Mouse (Mus musculus): ENCODE measurements at regions not wholly inside any gene's neighbourhood (a gene's known extent, or its start where the extent isn't known, plus 50 kb on each side); places are given as distances from the start of the nearest gene placed in this dataset.

GRCm38 (mm10) chr1:92776353-92776752 is 55.1 kb upstream of the Gpc1 start:
- Histone ChIP-seq H3K9me3 (no peaks in the 10 kb centered on the region), H3K4me3 (replicated peaks) (no peak overlapping the region), H3K27ac (no peak overlapping the region), H3K27me3 (no peaks in the 10 kb centered on the region), H3K36me3 (no peaks in the 10 kb centered on the region), H3K4me2 (replicated peaks) (no peak overlapping the region), H3K9ac (replicated peaks) (no peak overlapping the region), H3K4me1 (replicated peaks) (peaks cover 30% of the 10 kb centered on the region)
- no peak for ATAC-seq
- WGBS = 86% methylated on average over 4 of the region's 4 CpGs

GRCm38 (mm10) chr1:92775908-92776307 is 55.5 kb upstream of the Gpc1 start:
- no peaks in the 10 kb centered on the region for H3K9me3 ChIP-seq
- no peaks in the 10 kb centered on the region for H3K27me3 ChIP-seq
- H3K27ac ChIP-seq = no peak overlapping the region
- no peak overlapping the region for H3K4me2 ChIP-seq (replicated peaks)
- H3K4me1 ChIP-seq (replicated peaks) = peaks cover 30% of the 10 kb centered on the region
- H3K4me3 ChIP-seq (replicated peaks) = no peak overlapping the region
- no peaks in the 10 kb centered on the region for H3K36me3 ChIP-seq
- 93% methylated on average over 3 of the region's 3 CpGs for WGBS
- H3K9ac ChIP-seq (replicated peaks) = no peak overlapping the region
- no peak for ATAC-seq

- H3K9ac ChIP-seq (replicated peaks) = no peak overlapping the region
- ATAC-seq = no peak
- 0 out of 2 replicates have a peak overlapping the region, but pooled peaks have one; percentile 0 for H3K4me2 ChIP-seq (replicated peaks)
- H3K36me3 ChIP-seq = no peaks in the 10 kb centered on the region
- H3K4me1 ChIP-seq (replicated peaks) = peaks cover 35% of the 10 kb centered on the region
- H3K27me3 ChIP-seq = no peaks in the 10 kb centered on the region
- no peak overlapping the region for H3K4me3 ChIP-seq (replicated peaks)
- H3K9me3 ChIP-seq = no peaks in the 10 kb centered on the region
- H3K27ac ChIP-seq = no peak overlapping the region
- 38% methylated on average over 16 of the region's 16 CpGs for WGBS
Observed at GRCm38 (mm10) chr1:92774743-92775692, 56.4 kb upstream of the Gpc1 start.

- no peak overlapping the region for H3K4me2 ChIP-seq (replicated peaks)
- no peak for ATAC-seq
- H3K36me3 ChIP-seq = no peaks in the 10 kb centered on the region
- H3K9ac ChIP-seq (replicated peaks) = no peak overlapping the region
- no peak overlapping the region for H3K4me3 ChIP-seq (replicated peaks)
- no peaks in the 10 kb centered on the region for H3K27me3 ChIP-seq
- H3K4me1 ChIP-seq (replicated peaks) = peaks cover 42% of the 10 kb centered on the region
- WGBS = 71% methylated on average over 3 of the region's 3 CpGs
- no peak overlapping the region for H3K27ac ChIP-seq
- no peaks in the 10 kb centered on the region for H3K9me3 ChIP-seq
Observed at GRCm38 (mm10) chr1:92774006-92774405, 57.4 kb upstream of the Gpc1 start.

GRCm38 (mm10) chr1:92772784-92773113 is 58.7 kb upstream of the Gpc1 start:
- 22% methylated on average over 10 of the region's 10 CpGs for WGBS
- H3K27ac ChIP-seq = peak overlapping the region; percentile 72
- H3K4me3 ChIP-seq (replicated peaks) = no peak overlapping the region
- H3K36me3 ChIP-seq = no peaks in the 10 kb centered on the region
- H3K9me3 ChIP-seq = no peaks in the 10 kb centered on the region
- H3K4me2 ChIP-seq (replicated peaks) = no peak overlapping the region
- H3K27me3 ChIP-seq = no peaks in the 10 kb centered on the region
- H3K9ac ChIP-seq (replicated peaks) = no peak overlapping the region
- H3K4me1 ChIP-seq (replicated peaks) = peaks cover 42% of the 10 kb centered on the region
- ATAC-seq = peak; percentile 81

- H3K9me3 ChIP-seq = no peaks in the 10 kb centered on the region
- no peak overlapping the region for H3K4me2 ChIP-seq (replicated peaks)
- H3K4me3 ChIP-seq (replicated peaks) = no peak overlapping the region
- H3K4me1 ChIP-seq (replicated peaks) = peaks cover 42% of the 10 kb centered on the region
- H3K27ac ChIP-seq = peak overlapping the region; percentile 72
- H3K36me3 ChIP-seq = no peaks in the 10 kb centered on the region
- H3K9ac ChIP-seq (replicated peaks) = no peak overlapping the region
- no peaks in the 10 kb centered on the region for H3K27me3 ChIP-seq
- 76% methylated on average over 9 of the region's 9 CpGs for WGBS
- no peak for ATAC-seq
Observed at GRCm38 (mm10) chr1:92772101-92772783, 59.2 kb upstream of the Gpc1 start.

GRCm38 (mm10) chr1:92769696-92770095 is 61.7 kb upstream of the Gpc1 start:
- Histone ChIP-seq H3K9ac (replicated peaks) (no peak overlapping the region), H3K36me3 (no peaks in the 10 kb centered on the region), H3K9me3 (no peaks in the 10 kb centered on the region), H3K4me3 (replicated peaks) (no peak overlapping the region), H3K27ac (peak overlapping the region; percentile 37; the same call in 1 of the 2 replicates), H3K27me3 (no peaks in the 10 kb centered on the region), H3K4me2 (replicated peaks) (no peak overlapping the region), H3K4me1 (replicated peaks) (peaks cover 35% of the 10 kb centered on the region)
- ATAC-seq = 0 out of 2 replicates have a peak, but pooled peaks have one; percentile 24
- WGBS = 61% methylated on average over 7 of the region's 7 CpGs

GRCm38 (mm10) chr1:92769156-92769555 is 62.3 kb upstream of the Gpc1 start:
- ATAC-seq = no peak
- Histone ChIP-seq H3K4me2 (replicated peaks) (no peak overlapping the region), H3K9me3 (no peaks in the 10 kb centered on the region), H3K9ac (replicated peaks) (no peak overlapping the region), H3K4me3 (replicated peaks) (no peak overlapping the region), H3K27ac (no peak overlapping the region), H3K27me3 (no peaks in the 10 kb centered on the region), H3K36me3 (no peaks in the 10 kb centered on the region), H3K4me1 (replicated peaks) (peaks cover 30% of the 10 kb centered on the region)
- 78% methylated on average over 4 of the region's 4 CpGs for WGBS

GRCm38 (mm10) chr1:92766496-92766895 is 64.9 kb upstream of the Gpc1 start:
- WGBS = 91% methylated on average over 7 of the region's 7 CpGs
- peaks cover 12% of the 10 kb centered on the region for H3K4me1 ChIP-seq (replicated peaks)
- no peak overlapping the region for H3K9ac ChIP-seq (replicated peaks)
- no peak overlapping the region for H3K4me2 ChIP-seq (replicated peaks)
- H3K9me3 ChIP-seq = no peaks in the 10 kb centered on the region
- ATAC-seq = no peak
- H3K27ac ChIP-seq = no peak overlapping the region
- no peak overlapping the region for H3K4me3 ChIP-seq (replicated peaks)
- no peaks in the 10 kb centered on the region for H3K36me3 ChIP-seq
- no peaks in the 10 kb centered on the region for H3K27me3 ChIP-seq

- H3K27me3 ChIP-seq = no peaks in the 10 kb centered on the region
- H3K4me3 ChIP-seq (replicated peaks) = no peak overlapping the region
- no peak overlapping the region for H3K4me2 ChIP-seq (replicated peaks)
- WGBS = 77% methylated on average over 20 of the region's 20 CpGs
- no peak overlapping the region for H3K27ac ChIP-seq
- ATAC-seq = no peak
- no peak overlapping the region for H3K9ac ChIP-seq (replicated peaks)
- no peaks in the 10 kb centered on the region for H3K36me3 ChIP-seq
- peaks cover 11% of the 10 kb centered on the region for H3K4me1 ChIP-seq (replicated peaks)
- no peaks in the 10 kb centered on the region for H3K9me3 ChIP-seq
Observed at GRCm38 (mm10) chr1:92754793-92755488, 76.5 kb upstream of the Gpc1 start.

- ATAC-seq = 0 out of 2 replicates have a peak, but pooled peaks have one; percentile 53
- Histone ChIP-seq H3K4me3 (replicated peaks) (no peak overlapping the region), H3K9me3 (no peaks in the 10 kb centered on the region), H3K9ac (replicated peaks) (no peak overlapping the region), H3K4me2 (replicated peaks) (no peak overlapping the region), H3K27me3 (no peaks in the 10 kb centered on the region), H3K36me3 (no peaks in the 10 kb centered on the region), H3K4me1 (replicated peaks) (peaks cover 11% of the 10 kb centered on the region), H3K27ac (no peak overlapping the region)
- 84% methylated on average over 4 of the region's 4 CpGs for WGBS
Observed at GRCm38 (mm10) chr1:92751700-92752136, 79.7 kb upstream of the Gpc1 start.

GRCm38 (mm10) chr1:92749475-92749874 is 82.0 kb upstream of the Gpc1 start:
- Histone ChIP-seq H3K4me1 (replicated peaks) (peaks cover 5% of the 10 kb centered on the region; the same call in 1 of the 2 replicates), H3K9ac (replicated peaks) (no peak overlapping the region), H3K4me3 (replicated peaks) (no peak overlapping the region), H3K9me3 (no peaks in the 10 kb centered on the region), H3K27me3 (no peaks in the 10 kb centered on the region), H3K4me2 (replicated peaks) (no peak overlapping the region), H3K36me3 (no peaks in the 10 kb centered on the region), H3K27ac (no peak overlapping the region)
- no peak for ATAC-seq
- WGBS = 77% methylated on average over 7 of the region's 7 CpGs
